Mouse (Mus musculus) liver, embryonic 14.5 days (tissue): Measurements from ENCODE around the gene Ptprj. TPM values are rescaled to one million over a fixed set of nuclear protein-coding genes. Genes with fewer than 3 reads are reported as not detected.

Source experiments
- ATAC-seq: fragments of 200-750 bp; cut with Nextera tagmentation; 2 replicates; pipeline ENCODE4 v1.8.0; 2017; ENCODE audit warnings: moderate number of reproducible peaks, mild to moderate bottlenecking, moderate library complexity; ENCODE audit not compliant: insufficient read depth
- DNase-seq, 3 experiments: peaks; one replicate each; pipeline ENCODE4 v3.0.0-alpha.2; 2012 to 2013; ENCODE audit warnings: low read depth in 3 of 3, low spot score in 3 of 3
- H3K27ac ChIP-seq: fragments of 300-500 bp; sonication (generic); 2 replicates; pipeline ENCODE4 v1.5.1; 2014; ENCODE audit warnings: moderate library complexity, mild to moderate bottlenecking, control low read depth, inconsistent platforms
- H3K27me3 ChIP-seq: fragments of 300-500 bp; sonication (generic); 2 replicates; pipeline ENCODE4 v1.6.1; 2014; ENCODE audit warnings: mild to moderate bottlenecking, low read length, moderate library complexity; ENCODE audit not compliant: control insufficient read depth, insufficient read depth
- H3K36me3 ChIP-seq: fragments of 300-500 bp; sonication (generic); replicated peaks from 2 replicates; pipeline ENCODE4 v1.6.1; 2014; ENCODE audit warnings: low read depth; ENCODE audit not compliant: control insufficient read depth, insufficient read depth
- H3K4me1 ChIP-seq, 2 experiments: fragments of 200-500 bp in 1 of 2; fragments of 300-500 bp in 1 of 2; sonication (generic) in 1 of 2; replicated peaks; 2 replicates each; pipeline ENCODE4 v1.6.1; 2012 to 2014; ENCODE audit warnings: antibody characterized with exemption in 1 of 2, inconsistent platforms in 1 of 2, low read length in 1 of 2; ENCODE audit not compliant: control insufficient read depth in 2 of 2, insufficient read depth in 2 of 2
- H3K4me2 ChIP-seq: fragments of 300-500 bp; sonication (generic); 2 replicates; pipeline ENCODE4 v1.6.1; 2014; ENCODE audit warnings: low read depth, mild to moderate bottlenecking, control low read depth, moderate library complexity
- H3K4me3 ChIP-seq, 2 experiments: fragments of 200-500 bp in 1 of 2; fragments of 300-500 bp in 1 of 2; sonication (generic) in 1 of 2; 2 replicates each; pipeline ENCODE4 v1.5.1; 2012 to 2014; ENCODE audit warnings: low read depth in 2 of 2, low read length in 2 of 2, mild to moderate bottlenecking in 2 of 2, control low read depth in 1 of 2, inconsistent platforms in 1 of 2, moderate library complexity in 1 of 2; ENCODE audit not compliant: insufficient read depth in 1 of 2
- H3K9ac ChIP-seq: fragments of 300-500 bp; sonication (generic); replicated peaks from 2 replicates; pipeline ENCODE4 v1.6.1; 2014; ENCODE audit warnings: mild to moderate bottlenecking, control low read depth, moderate library complexity
- H3K9me3 ChIP-seq: fragments of 300-500 bp; sonication (generic); 2 replicates; pipeline ENCODE4 v1.6.1; 2016; ENCODE audit warnings: low read length, mixed read lengths; ENCODE audit not compliant: control insufficient read depth
- CTCF ChIP-seq: IDR thresholded peaks from 2 replicates; pipeline ENCODE4 v1.5.1; 2016; ENCODE audit warnings: antibody characterized with exemption, low read depth, control low read depth
- EP300 ChIP-seq: IDR thresholded peaks from 2 replicates; pipeline ENCODE4 v1.6.1; 2016; ENCODE audit warnings: antibody characterized with exemption, low read depth
- WGBS: fragments of 180-500 bp; shearing (Covaris S2); extraction: QIAGEN DNeasy Blood & Tissue Kit; methylation state at CpG from one replicate; pipeline ENCODE4 v1.1.7; 2014; ENCODE audit not compliant: insufficient replicate concordance; 5-methylcytosine and 5-hydroxymethylcytosine counted together
- polyA plus RNA-seq, 2 experiments: library from polyadenylated mRNA; depleted of rRNA in 1 of 2; stranded (reverse) in 1 of 2; unstranded in 1 of 2; fragments of >200 nt; fragmentation: Nextera tagmentation in 1 of 2; extraction: Ambion mirVana in 1 of 2; gene quantifications; 2 replicates each; pipeline versions ENCODE4 v1.2.1 to v1.2.3; 2012 to 2014

Ptprj gene
- polyA plus RNA-seq, 2 experiments: 2.6 to 2.7 TPM

DNA sequence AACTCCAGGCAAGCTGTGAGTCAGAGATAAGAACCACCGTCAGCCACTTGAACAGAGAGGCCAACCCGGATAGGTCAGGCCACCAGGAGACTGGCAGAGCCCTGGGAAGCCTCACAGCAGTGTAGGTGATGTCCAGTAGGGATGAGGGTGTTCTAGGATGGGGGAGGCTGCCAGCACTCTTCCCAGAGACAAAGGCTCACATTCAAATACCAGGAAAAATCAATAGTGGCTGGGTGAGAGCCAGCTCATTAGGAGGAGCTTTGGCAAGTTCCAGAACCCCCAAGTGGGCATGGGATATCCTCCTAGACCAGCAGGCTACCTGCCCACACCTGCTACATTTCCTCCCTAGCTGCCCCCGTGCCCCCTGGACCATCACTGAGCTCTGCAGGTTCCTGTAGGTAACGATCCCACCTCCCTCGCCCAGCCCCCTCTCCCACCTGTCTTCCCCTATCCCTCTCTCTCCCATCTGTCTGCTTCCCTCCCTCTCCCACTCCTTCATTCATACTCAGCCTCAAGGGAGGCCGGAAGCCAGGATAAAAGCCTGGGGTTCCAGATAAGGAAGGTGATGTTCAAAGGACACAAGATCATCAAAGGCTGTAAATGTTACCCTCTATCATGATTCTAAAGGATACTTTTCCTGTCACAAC lies 20.1 kb downstream of the Ptprj start:
- Histone ChIP-seq H3K9ac (peak overlapping the region; percentile 66), H3K9me3 (no peaks in the 10 kb centered on the region), H3K27me3 (no peaks in the 10 kb centered on the region), H3K4me2 (peak overlapping the region; percentile 64), H3K36me3 (no peaks in the 10 kb centered on the region), H3K4me3 (peak overlapping the region; percentile 0 to 1; a peak in 3 of 4 replicates), H3K27ac (peak overlapping the region; percentile 95), H3K4me1 (peaks cover 76 to 86% of the 10 kb centered on the region in 2 experiments)
- peak; percentile 89 to 91 (median 91) for DNase-seq
- 0 out of 2 replicates have a peak, but pooled peaks have one; percentile 33 for TF ChIP-seq EP300
- peak; percentile 31; the same call in 1 of the 2 replicates for TF ChIP-seq CTCF
- 15% methylated on average over 6 of the region's 6 CpGs for WGBS
- ATAC-seq: peak; percentile 95

DNA sequence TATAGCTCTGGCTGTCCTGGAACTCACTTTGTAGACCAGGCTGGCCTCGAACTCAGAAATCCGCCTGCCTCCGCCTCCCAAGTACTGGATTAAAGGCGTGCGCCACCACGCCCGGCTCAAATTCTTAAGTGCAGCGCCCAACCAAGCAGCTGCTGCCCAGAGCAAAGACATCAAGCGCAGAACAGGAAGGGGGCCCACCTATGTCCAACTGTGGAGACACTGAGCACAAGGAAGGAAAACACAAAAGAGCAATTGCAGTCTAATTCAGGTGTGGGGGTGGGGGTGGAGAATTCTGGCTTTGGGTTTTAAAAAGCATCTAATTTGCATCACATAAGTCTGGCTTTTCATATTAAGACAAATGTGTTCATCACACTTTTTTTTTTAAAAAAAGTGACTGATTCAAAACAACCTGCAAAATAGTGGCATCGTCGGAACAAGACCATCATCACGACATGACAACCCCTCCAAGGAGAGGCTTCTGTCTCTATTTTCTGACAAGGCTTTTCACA lies 20.7 kb downstream of the Ptprj start:
- no peaks in the 10 kb centered on the region for H3K36me3 ChIP-seq
- TF ChIP-seq EP300 (peak; percentile 85), CTCF (no peak)
- H3K9me3 ChIP-seq: no peaks in the 10 kb centered on the region
- peak; percentile 72 for ATAC-seq
- no peak overlapping the region; a peak in 2 of 4 replicates for H3K4me3 ChIP-seq
- H3K4me2 ChIP-seq: peak overlapping the region; percentile 64
- no peaks in the 10 kb centered on the region for H3K27me3 ChIP-seq
- WGBS: 12% methylated on average over 12 of the region's 12 CpGs
- H3K9ac ChIP-seq: peak overlapping the region; percentile 21
- H3K4me1 ChIP-seq: peaks cover 75 to 87% of the 10 kb centered on the region in 2 experiments
- peak overlapping the region; percentile 95 for H3K27ac ChIP-seq
- DNase-seq: peak in 1 of 3 experiments; percentile 72

DNA sequence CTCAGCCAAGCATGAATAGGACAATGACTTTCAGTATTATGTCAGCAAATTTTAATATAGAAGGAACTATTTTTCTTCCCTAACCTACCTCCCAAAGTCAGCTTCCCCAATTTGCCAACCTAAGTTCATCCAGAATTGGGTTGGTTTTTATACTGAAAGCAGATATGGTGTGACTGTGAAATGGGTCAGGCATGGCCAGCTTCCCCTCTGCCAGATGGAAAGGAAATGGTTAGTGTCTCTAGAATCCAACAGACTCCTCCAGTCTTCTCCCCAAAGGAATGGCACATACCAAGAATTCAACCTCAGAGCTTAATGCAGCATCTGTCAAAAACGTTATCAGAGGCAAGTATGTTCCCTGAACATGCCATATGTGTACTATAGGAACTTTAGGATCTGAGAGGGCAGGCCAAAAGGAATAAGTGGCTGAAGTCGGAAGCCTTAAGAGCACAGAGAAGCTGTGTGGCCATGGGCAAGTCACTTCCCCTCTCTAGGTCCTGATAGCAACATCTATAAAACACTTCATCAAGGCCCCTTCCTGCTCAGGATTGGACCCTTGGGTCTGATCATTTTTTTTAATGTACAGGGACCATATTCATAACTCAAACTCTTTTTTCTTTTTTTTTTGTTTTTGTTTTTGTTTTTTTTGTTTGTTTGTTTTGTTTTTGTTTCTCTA lies 21.3 kb downstream of the Ptprj start:
- Histone ChIP-seq H3K27me3 (no peaks in the 10 kb centered on the region), H3K36me3 (no peaks in the 10 kb centered on the region), H3K9me3 (no peaks in the 10 kb centered on the region), H3K9ac (peak overlapping the region; percentile 52), H3K4me3 (no peak overlapping the region), H3K4me2 (peak overlapping the region; percentile 64), H3K27ac (peak overlapping the region; percentile 95), H3K4me1 (peaks cover 76 to 88% of the 10 kb centered on the region in 2 experiments)
- 32% methylated on average over 2 of the region's 2 CpGs for WGBS
- DNase-seq (no peak), ATAC-seq (no peak)
- TF ChIP-seq EP300 (no peak), CTCF (no peak)

DNA sequence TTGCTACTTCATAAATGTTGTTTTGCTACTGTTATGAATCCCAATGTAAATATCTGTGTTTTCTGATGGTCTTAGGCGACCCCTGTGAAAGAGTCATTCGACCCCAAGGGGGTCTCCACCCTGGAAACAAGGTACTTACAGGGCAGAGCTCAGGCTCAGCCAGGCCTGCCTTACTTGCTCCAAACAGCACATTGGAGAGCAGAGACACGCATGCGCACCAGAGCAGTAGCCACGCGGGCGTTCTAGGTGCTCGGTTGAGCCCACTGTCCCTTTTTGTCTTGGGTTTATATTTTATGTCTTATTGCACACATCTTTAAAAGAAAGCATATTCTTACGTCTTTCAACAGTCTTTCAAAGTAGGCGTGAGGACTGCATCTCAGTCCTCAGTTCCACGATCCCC lies 22.1 kb downstream of the Ptprj start:
- peaks cover 72 to 88% of the 10 kb centered on the region in 2 experiments for H3K4me1 ChIP-seq
- H3K9ac ChIP-seq: no peak overlapping the region
- H3K27ac ChIP-seq: peak overlapping the region; percentile 95
- WGBS: 79% methylated on average over 11 of the region's 11 CpGs
- no peak for ATAC-seq
- no peaks in the 10 kb centered on the region for H3K36me3 ChIP-seq
- TF ChIP-seq CTCF: no peak
- no peak for TF ChIP-seq EP300
- no peaks in the 10 kb centered on the region for H3K27me3 ChIP-seq
- H3K4me3 ChIP-seq: no peak overlapping the region
- H3K9me3 ChIP-seq: no peaks in the 10 kb centered on the region
- H3K4me2 ChIP-seq: no peak overlapping the region; the same call in none of the 2 replicates
- no peak for DNase-seq

DNA sequence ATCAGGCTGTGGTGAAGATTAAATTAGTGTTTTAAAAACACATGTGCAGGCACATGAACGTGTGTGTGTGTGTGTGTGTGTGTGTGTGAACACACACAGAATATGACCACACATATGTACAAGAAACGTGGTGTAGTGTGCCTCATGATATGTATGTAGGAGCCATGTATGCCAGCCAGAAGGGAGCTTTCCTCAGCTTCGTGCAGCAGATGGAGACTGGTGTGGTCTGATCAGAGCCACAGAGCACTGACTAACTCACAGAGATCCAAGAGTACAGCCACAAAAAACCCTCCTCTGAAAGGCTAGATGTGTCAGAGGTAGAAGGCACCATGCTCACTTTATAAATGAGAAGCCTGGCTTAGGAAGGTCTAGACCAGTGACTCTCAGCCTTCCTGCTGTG lies 22.5 kb downstream of the Ptprj start:
- H3K36me3 ChIP-seq: no peaks in the 10 kb centered on the region
- H3K9ac ChIP-seq: no peak overlapping the region
- no peak overlapping the region for H3K4me3 ChIP-seq
- H3K4me2 ChIP-seq: no peak overlapping the region
- DNase-seq: no peak
- TF ChIP-seq EP300 (no peak), CTCF (no peak)
- peaks cover 69 to 85% of the 10 kb centered on the region in 2 experiments for H3K4me1 ChIP-seq
- no peaks in the 10 kb centered on the region for H3K27me3 ChIP-seq
- no peaks in the 10 kb centered on the region for H3K9me3 ChIP-seq
- WGBS: 56% methylated on average over 3 of the region's 3 CpGs
- peak overlapping the region; percentile 95 for H3K27ac ChIP-seq
- no peak for ATAC-seq
